Mouse (Mus musculus) MEL (cell line): ENCODE measurements around the gene Col4a1. TPM values are rescaled to one million over a fixed set of nuclear protein-coding genes. Genes with fewer than 3 reads are reported as not detected.

Experiments used
- DNase-seq: peaks from one replicate; pipeline ENCODE4 v3.0.0; 2011; ENCODE audit warnings: low read depth, low spot score
- H3K27ac ChIP-seq: 2 replicates; pipeline ENCODE4 v1.5.1; 2012; ENCODE audit warnings: low read depth, mild to moderate bottlenecking, control low read depth, low read length, moderate library complexity; ENCODE audit not compliant: control insufficient read depth
- H3K27me3 ChIP-seq, 2 experiments: fragments of 150-350 bp in 1 of 2; sonication (generic) in 1 of 2; 2 replicates each; pipeline ENCODE4 v1.6.1; 2012; ENCODE audit warnings: low read length in 2 of 2, mild to moderate bottlenecking in 2 of 2, improper control_type of control experiment in 1 of 2, moderate library complexity in 1 of 2; ENCODE audit not compliant: insufficient read depth in 2 of 2, control insufficient read depth in 1 of 2
- H3K36me3 ChIP-seq, 2 experiments: 2 replicates each; pipeline ENCODE4 v1.6.1; 2012 to 2014; ENCODE audit warnings: low read length in 2 of 2, improper control_type of control experiment in 1 of 2, inconsistent platforms in 1 of 2, mild to moderate bottlenecking in 1 of 2; ENCODE audit not compliant: insufficient read depth in 2 of 2, control insufficient read depth in 1 of 2
- H3K4me1 ChIP-seq, 2 experiments: fragments of 150-350 bp in 1 of 2; sonication (generic) in 1 of 2; 2 replicates each; pipeline ENCODE4 v1.6.1; 2012; ENCODE audit warnings: low read length in 2 of 2, improper control_type of control experiment in 1 of 2, mild to moderate bottlenecking in 1 of 2; ENCODE audit not compliant: insufficient read depth in 2 of 2, control insufficient read depth in 1 of 2
- H3K4me3 ChIP-seq, 2 experiments: fragments of 150-350 bp in 1 of 2; sonication (generic) in 1 of 2; 2 replicates each; pipeline ENCODE4 v1.5.1; 2012; ENCODE audit warnings: low read depth in 2 of 2, low read length in 2 of 2, mild to moderate bottlenecking in 2 of 2, moderate library complexity in 2 of 2, control low read depth in 1 of 2, improper control_type of control experiment in 1 of 2; ENCODE audit not compliant: control insufficient read depth in 1 of 2, insufficient read depth in 1 of 2
- H3K79me2 ChIP-seq: 2 replicates; pipeline ENCODE4 v1.6.1; 2012; ENCODE audit warnings: mild to moderate bottlenecking, low read length, moderate library complexity; ENCODE audit not compliant: control insufficient read depth, poor library complexity, insufficient read depth
- H3K9ac ChIP-seq: 2 replicates; pipeline ENCODE4 v1.6.1; 2012; ENCODE audit warnings: low read depth, mild to moderate bottlenecking, control low read depth, low read length, moderate library complexity; ENCODE audit not compliant: control insufficient read depth, poor library complexity, severe bottlenecking
- H3K9me3 ChIP-seq: fragments of 150-350 bp; sonication (generic); replicated peaks from 2 replicates; pipeline ENCODE4 v1.6.1; 2012; ENCODE audit warnings: mild to moderate bottlenecking, low read length, improper control_type of control experiment, moderate library complexity; ENCODE audit not compliant: insufficient read depth
- BHLHE40 ChIP-seq: IDR thresholded peaks from 2 replicates; pipeline ENCODE4 v1.6.1; 2012; ENCODE audit warnings: low read depth, mild to moderate bottlenecking, inconsistent platforms, low read length, improper control_type of control experiment, borderline replicate concordance
- CHD1 ChIP-seq: IDR thresholded peaks from 2 replicates; pipeline ENCODE4 v1.6.1; 2012; ENCODE audit warnings: low read depth, mild to moderate bottlenecking, inconsistent platforms, low read length, improper control_type of control experiment
- CHD2 ChIP-seq: IDR thresholded peaks from 2 replicates; pipeline ENCODE4 v1.6.1; 2011; ENCODE audit warnings: low read length, improper control_type of control experiment
- CTCF ChIP-seq, 3 experiments: IDR thresholded peaks in 2 of 3; conservative IDR thresholded peaks in 1 of 3; 2 replicates each; pipeline ENCODE4 v1.5.1; 2011 to 2012; ENCODE audit warnings: low read length in 3 of 3, low read depth in 2 of 3, mild to moderate bottlenecking in 2 of 3, improper control_type of control experiment in 1 of 3, inconsistent platforms in 1 of 3, mixed read lengths in 1 of 3, moderate library complexity in 1 of 3; ENCODE audit not compliant: control insufficient read depth in 1 of 3, insufficient read depth in 1 of 3, poor library complexity in 1 of 3, severe bottlenecking in 1 of 3
- ELF1 ChIP-seq: IDR thresholded peaks from 2 replicates; pipeline ENCODE4 v1.6.1; 2014; ENCODE audit warnings: low read depth, mild to moderate bottlenecking, inconsistent platforms, low read length, improper control_type of control experiment, moderate library complexity
- EP300 ChIP-seq, 2 experiments: IDR thresholded peaks; 2 replicates each; pipeline ENCODE4 v1.6.1; 2011; ENCODE audit warnings: improper control_type of control experiment in 2 of 2, low read length in 2 of 2, low read depth in 1 of 2, mild to moderate bottlenecking in 1 of 2
- GABPA ChIP-seq: IDR thresholded peaks from 2 replicates; pipeline ENCODE4 v1.6.1; 2012; ENCODE audit warnings: low read depth, mild to moderate bottlenecking, inconsistent platforms, low read length, improper control_type of control experiment, moderate library complexity
- GATA1 ChIP-seq: IDR thresholded peaks from 2 replicates; pipeline ENCODE4 v1.6.1; 2011; ENCODE audit warnings: low read depth, low read length, improper control_type of control experiment
- JUND ChIP-seq: IDR thresholded peaks from 2 replicates; pipeline ENCODE4 v1.6.1; 2011; ENCODE audit warnings: low read depth, mild to moderate bottlenecking, improper control_type of control experiment, low read length
- MAX ChIP-seq: IDR thresholded peaks from 2 replicates; pipeline ENCODE4 v1.6.1; 2011; ENCODE audit warnings: low read length, improper control_type of control experiment
- MXI1 ChIP-seq: IDR thresholded peaks from 2 replicates; pipeline ENCODE4 v1.6.1; 2011; ENCODE audit warnings: mild to moderate bottlenecking, low read depth, low read length, improper control_type of control experiment
- MYB ChIP-seq: IDR thresholded peaks from 2 replicates; pipeline ENCODE4 v1.6.1; 2011; ENCODE audit warnings: mild to moderate bottlenecking, low read depth, low read length, improper control_type of control experiment
- NELFE ChIP-seq: IDR thresholded peaks from 2 replicates; pipeline ENCODE4 v1.6.1; 2011; ENCODE audit warnings: low read depth, low read length, improper control_type of control experiment
- NRF1 ChIP-seq: IDR thresholded peaks from 2 replicates; pipeline ENCODE4 v1.6.1; 2014; ENCODE audit warnings: low read depth, mild to moderate bottlenecking, inconsistent platforms, low read length, improper control_type of control experiment, moderate library complexity; ENCODE audit not compliant: poor library complexity, insufficient read depth, severe bottlenecking
- SIN3A ChIP-seq: IDR thresholded peaks from 2 replicates; pipeline ENCODE4 v1.6.1; 2012; ENCODE audit warnings: low read length, improper control_type of control experiment, inconsistent platforms
- TAL1 ChIP-seq: IDR thresholded peaks from 2 replicates; pipeline ENCODE4 v1.6.1; 2012; ENCODE audit warnings: mild to moderate bottlenecking, inconsistent platforms, low read length, moderate library complexity, mixed read lengths
- TCF12 ChIP-seq: IDR thresholded peaks from 2 replicates; pipeline ENCODE4 v1.6.1; 2014; ENCODE audit warnings: low read depth, mild to moderate bottlenecking, inconsistent platforms, low read length, improper control_type of control experiment, moderate library complexity
- UBTF ChIP-seq: IDR thresholded peaks from 2 replicates; pipeline ENCODE4 v1.6.1; 2012; ENCODE audit warnings: low read depth, mild to moderate bottlenecking, inconsistent platforms, low read length, improper control_type of control experiment, moderate library complexity, borderline replicate concordance; ENCODE audit not compliant: insufficient read depth
- USF1 ChIP-seq: IDR thresholded peaks from 2 replicates; pipeline ENCODE4 v1.6.1; 2014; ENCODE audit warnings: low read depth, mild to moderate bottlenecking, inconsistent platforms, low read length, improper control_type of control experiment, moderate library complexity
- USF2 ChIP-seq, 2 experiments: IDR thresholded peaks; 2 replicates each; pipeline ENCODE4 v1.6.1; 2011 to 2012; ENCODE audit warnings: improper control_type of control experiment in 2 of 2, low read length in 2 of 2, borderline replicate concordance in 1 of 2, inconsistent platforms in 1 of 2, low read depth in 1 of 2, mild to moderate bottlenecking in 1 of 2; ENCODE audit not compliant: insufficient read depth in 1 of 2
- ZMIZ1 ChIP-seq: IDR thresholded peaks from 2 replicates; pipeline ENCODE4 v1.6.1; 2012; ENCODE audit warnings: low read depth, mild to moderate bottlenecking, inconsistent platforms, low read length, improper control_type of control experiment, moderate library complexity
- ZNF384 ChIP-seq: IDR thresholded peaks from 2 replicates; pipeline ENCODE4 v1.6.1; 2012; ENCODE audit warnings: low read depth, mild to moderate bottlenecking, inconsistent platforms, low read length, improper control_type of control experiment
- polyA plus RNA-seq, 2 experiments: library from polyadenylated mRNA; stranded (reverse) in 1 of 2; unstranded in 1 of 2; fragments of >175 nt in 1 of 2; fragments of >200 nt in 1 of 2; gene quantifications; 2 replicates each; pipeline versions ENCODE4 v1.2.1 to v1.2.4; 2012; ENCODE audit warnings: low replicate concordance in 2 of 2, low read depth in 1 of 2; ENCODE audit not compliant: insufficient read length in 2 of 2, insufficient read depth in 1 of 2, missing spikeins in 1 of 2
- total RNA-seq: library from RNA; depleted of rRNA; stranded (reverse); fragments of 300-350 nt; gene quantifications from 2 replicates; pipeline ENCODE4 v1.2.3, GENCODE M21; 2012

Col4a1 gene
- total and polyA plus RNA-seq, 3 experiments: 0.31 TPM; not detected in 2

GRCm38 (mm10) chr8:11265971-11266370 is 46.7 kb downstream of the Col4a1 start:
- DNase-seq: no peak
- Histone ChIP-seq H3K27me3 (no peaks in the 10 kb centered on the region), H3K9me3 (no peaks in the 10 kb centered on the region), H3K9ac (no peak overlapping the region), H3K4me1 (no peaks in the 10 kb centered on the region), H3K4me3 (no peak overlapping the region), H3K27ac (no peak overlapping the region), H3K79me2 (no peaks in the 10 kb centered on the region), H3K36me3 (no peaks in the 10 kb centered on the region)
- no peak for TF ChIP-seq CHD1
- TF ChIP-seq CTCF (IDR thresholded peaks at IDR 0.05 in 2 of 3, conservative IDR thresholded peaks at IDR 0.05 in 1 of 3; ENCODE audit: control insufficient read depth in 1 of 3, insufficient read depth in 1 of 3, low read depth in 2 of 3, low read length in 3 of 3, poor library complexity in 1 of 3, severe bottlenecking in 1 of 3): no peak
- no peak for TF ChIP-seq BHLHE40
- TF ChIP-seq TAL1: no peak
- no peak for TF ChIP-seq USF2 (IDR thresholded peaks at IDR 0.05; ENCODE audit: borderline replicate concordance in 1 of 2, insufficient read depth in 1 of 2, low read depth in 1 of 2, low read length in 2 of 2)
- no peak for TF ChIP-seq MAX
- TF ChIP-seq NRF1: no peak
- TF ChIP-seq TCF12: no peak
- TF ChIP-seq USF1: no peak
- TF ChIP-seq GATA1: no peak
- TF ChIP-seq ZMIZ1: no peak
- TF ChIP-seq NELFE: no peak
- TF ChIP-seq MYB: no peak
- no peak for TF ChIP-seq ELF1
- no peak for TF ChIP-seq CHD2
- TF ChIP-seq EP300 (IDR thresholded peaks at IDR 0.05; ENCODE audit: low read depth in 1 of 2, low read length in 2 of 2): no peak
- TF ChIP-seq UBTF: no peak
- no peak for TF ChIP-seq GABPA

GRCm38 (mm10) chr8:11263848-11264247 is 48.8 kb downstream of the Col4a1 start:
- no peak for DNase-seq
- Histone ChIP-seq H3K36me3 (no peaks in the 10 kb centered on the region), H3K4me1 (no peaks in the 10 kb centered on the region), H3K9me3 (no peaks in the 10 kb centered on the region), H3K4me3 (no peak overlapping the region), H3K79me2 (no peaks in the 10 kb centered on the region), H3K27ac (no peak overlapping the region), H3K9ac (no peak overlapping the region), H3K27me3 (no peaks in the 10 kb centered on the region)
- no peak for TF ChIP-seq USF2 (IDR thresholded peaks at IDR 0.05; ENCODE audit: borderline replicate concordance in 1 of 2, insufficient read depth in 1 of 2, low read depth in 1 of 2, low read length in 2 of 2)
- no peak for TF ChIP-seq MXI1
- TF ChIP-seq JUND: no peak
- no peak for TF ChIP-seq MAX
- TF ChIP-seq SIN3A: no peak
- no peak for TF ChIP-seq ZNF384
- TF ChIP-seq CHD2: no peak
- TF ChIP-seq ELF1: no peak
